Mouse (Mus musculus): ENCODE measurements around the gene Ctf2. TPM values are rescaled to one million over a fixed set of nuclear protein-coding genes. Genes with fewer than 3 reads are reported as not detected.

The Ctf2 gene
- total and polyA plus RNA-seq, 3 experiments: 0.36 TPM; not detected in 2

DNA sequence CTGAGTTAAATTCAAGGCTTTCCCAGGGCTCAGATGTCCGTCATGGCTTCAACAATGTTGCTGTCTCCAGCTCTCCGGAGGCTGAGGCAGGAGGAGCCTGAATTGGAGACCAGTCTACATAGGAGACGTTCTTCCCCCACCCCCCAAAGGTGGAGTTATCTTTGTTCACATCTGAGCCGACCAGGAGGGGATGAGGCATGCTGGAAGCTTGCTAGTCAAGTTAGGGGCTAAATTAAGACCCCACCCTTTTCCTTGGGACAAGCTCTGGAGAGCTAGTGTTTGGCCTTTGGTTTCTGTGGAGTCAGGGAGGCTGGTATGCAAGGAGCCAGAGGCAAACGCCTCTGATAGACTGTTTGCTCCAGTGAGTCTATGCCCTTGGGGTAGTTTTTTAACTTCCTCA, 21.2 kb upstream of the Ctf2 start:
- dilution Hi-C loops (cut with MboI; ENCODE audit: extremely low pct_ligation_motif_present, extremely low pct_unique_long_range_greater_than_20kb, low sequenced_read_pairs) (no loop called here), in situ Hi-C loops (cut with MboI; ENCODE audit: low pct_ligation_motif_present, low pct_unique_long_range_greater_than_20kb, low sequenced_read_pairs) (loop anchor here (25.0 kb wide), 1 partner anchor 391 kb away; no protein-coding TSS in a partner anchor)
- no peak overlapping the region for H3K27ac ChIP-seq (ENCODE audit: insufficient read depth, low read depth)
- TF ChIP-seq USF1 (IDR thresholded peaks at IDR 0.05; ENCODE audit: low read depth, low read length): no peak
- TF ChIP-seq ELF1 (IDR thresholded peaks at IDR 0.05; ENCODE audit: low read depth, low read length): no peak
- H3K9ac ChIP-seq (ENCODE audit: insufficient read depth, low read depth): no peak overlapping the region
- H3K27me3 ChIP-seq (replicated peaks): no peaks in the 10 kb centered on the region
- no peaks in the 10 kb centered on the region for H3K79me2 ChIP-seq (replicated peaks; ENCODE audit: control insufficient read depth, extremely low read depth, insufficient read depth, poor library complexity, severe bottlenecking)
- no peak overlapping the region for H3K4me2 ChIP-seq (ENCODE audit: insufficient read depth, low read depth, poor library complexity, severe bottlenecking)
- H3K4me1 ChIP-seq (ENCODE audit: control insufficient read depth in 1 of 2, insufficient read depth in 2 of 2): peaks cover 0 to 13% of the 10 kb centered on the region in 2 experiments; a peak in 1 of 4 replicates
- DNase-seq (ENCODE audit: extremely low read depth): no peak
- no peak overlapping the region for H3K4me3 ChIP-seq (replicated peaks in 1 of 3; ENCODE audit: low read depth in 2 of 3, low read length in 2 of 3, poor library complexity in 1 of 3)
- no peaks in the 10 kb centered on the region for H3K9me3 ChIP-seq (replicated peaks; ENCODE audit: low read length)
- peaks cover 46 to 99% of the 10 kb centered on the region in 2 experiments for H3K36me3 ChIP-seq (replicated peaks in 1 of 2; ENCODE audit: control insufficient read depth in 1 of 2, insufficient read depth in 1 of 2, low read length in 1 of 2)

DNA sequence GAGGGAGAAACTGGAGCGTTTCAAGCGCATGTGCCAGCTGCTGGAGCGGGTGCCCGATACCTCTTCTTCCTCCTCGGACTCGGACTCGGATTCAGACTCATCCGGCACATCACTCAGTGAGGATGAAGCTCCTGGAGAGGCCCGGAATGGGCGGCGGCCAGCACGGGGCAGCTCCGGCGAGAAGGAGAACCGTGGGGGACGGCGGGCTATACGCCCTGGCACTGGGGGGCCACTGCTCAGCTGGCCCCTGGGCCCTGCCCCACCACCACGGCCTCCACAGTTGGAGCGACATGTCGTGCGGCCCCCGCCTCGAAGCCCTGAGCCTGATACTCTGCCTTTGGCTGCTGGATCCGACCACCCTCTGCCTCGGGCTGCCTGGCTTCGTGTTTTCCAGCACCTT, 20.1 kb upstream of the Ctf2 start:
- no peak overlapping the region for H3K9ac ChIP-seq (ENCODE audit: insufficient read depth, low read depth)
- dilution Hi-C loops (cut with MboI; ENCODE audit: extremely low pct_ligation_motif_present, extremely low pct_unique_long_range_greater_than_20kb, low sequenced_read_pairs): no loop called here
- DNase-seq (ENCODE audit: extremely low read depth): no peak
- H3K9me3 ChIP-seq (replicated peaks; ENCODE audit: low read length): no peaks in the 10 kb centered on the region
- H3K4me1 ChIP-seq (ENCODE audit: control insufficient read depth in 1 of 2, insufficient read depth in 2 of 2): peaks cover under 1 to 21% of the 10 kb centered on the region in 2 experiments; a peak in 3 of 4 replicates
- H3K27me3 ChIP-seq (replicated peaks): no peaks in the 10 kb centered on the region
- no peak for TF ChIP-seq ZKSCAN1 (IDR thresholded peaks at IDR 0.05; ENCODE audit: borderline replicate concordance, low read depth, low read length)
- TF ChIP-seq MAFK (IDR thresholded peaks at IDR 0.05; ENCODE audit: insufficient replicate concordance, low read length): no peak
- no peak for TF ChIP-seq CHD2 (IDR thresholded peaks at IDR 0.05; ENCODE audit: low read length)
- no peak for TF ChIP-seq E2F4 (IDR thresholded peaks at IDR 0.05; ENCODE audit: insufficient replicate concordance, low read depth, low read length)
- TF ChIP-seq MAX (IDR thresholded peaks at IDR 0.05; ENCODE audit: low read length): no peak
- TF ChIP-seq USF1 (IDR thresholded peaks at IDR 0.05; ENCODE audit: low read depth, low read length): no peak
- TF ChIP-seq POLR2AphosphoS2 (IDR thresholded peaks at IDR 0.05; ENCODE audit: low read depth, low read length): no peak
- in situ Hi-C loops (cut with MboI; ENCODE audit: low pct_ligation_motif_present, low pct_unique_long_range_greater_than_20kb, low sequenced_read_pairs): loop anchor here (25.0 kb wide), 1 partner anchor 390 kb away; no protein-coding TSS in a partner anchor
- no peak overlapping the region for H3K4me2 ChIP-seq (ENCODE audit: insufficient read depth, low read depth, poor library complexity, severe bottlenecking)
- no peak overlapping the region for H3K4me3 ChIP-seq (replicated peaks in 1 of 3; ENCODE audit: low read depth in 2 of 3, low read length in 2 of 3, poor library complexity in 1 of 3)
- peaks cover 49 to 94% of the 10 kb centered on the region in 2 experiments for H3K36me3 ChIP-seq (replicated peaks in 1 of 2; ENCODE audit: control insufficient read depth in 1 of 2, insufficient read depth in 1 of 2, low read length in 1 of 2)
- H3K27ac ChIP-seq (ENCODE audit: insufficient read depth, low read depth): no peak overlapping the region
- H3K79me2 ChIP-seq (replicated peaks; ENCODE audit: control insufficient read depth, extremely low read depth, insufficient read depth, poor library complexity, severe bottlenecking): no peaks in the 10 kb centered on the region

DNA sequence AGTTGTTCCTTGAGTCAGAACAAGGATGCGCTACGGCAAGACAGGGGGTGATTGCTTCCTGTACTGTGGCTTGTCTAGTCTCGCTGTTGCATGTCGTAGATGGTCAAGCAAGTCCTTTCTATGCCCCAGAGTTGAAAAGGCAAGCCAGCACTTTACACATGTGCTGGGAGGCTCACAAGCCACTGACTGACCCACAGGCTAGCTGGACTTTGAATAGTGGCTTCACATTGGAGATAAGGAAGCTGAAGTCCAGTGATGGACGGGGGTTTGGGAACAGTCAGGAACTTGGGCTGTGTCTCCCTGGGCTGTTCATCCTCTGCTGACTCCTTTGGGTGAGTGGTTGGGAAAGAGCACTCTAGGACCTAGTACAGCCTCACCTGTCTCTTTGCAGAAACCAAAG, 19.7 kb upstream of the Ctf2 start:
- H3K36me3 ChIP-seq (replicated peaks in 1 of 2; ENCODE audit: control insufficient read depth in 1 of 2, insufficient read depth in 1 of 2, low read length in 1 of 2): peaks cover 49 to 89% of the 10 kb centered on the region in 2 experiments
- dilution Hi-C loops (cut with MboI; ENCODE audit: extremely low pct_ligation_motif_present, extremely low pct_unique_long_range_greater_than_20kb, low sequenced_read_pairs): no loop called here

More for the DNA sequence above, 19.7 kb upstream of the Ctf2 start:
- no peaks in the 10 kb centered on the region for H3K27me3 ChIP-seq (replicated peaks)
- in situ Hi-C loops (cut with MboI; ENCODE audit: low pct_ligation_motif_present, low pct_unique_long_range_greater_than_20kb, low sequenced_read_pairs): loop anchor here (25.0 kb wide), 1 partner anchor 389 kb away; no protein-coding TSS in a partner anchor
- no peak overlapping the region for H3K4me2 ChIP-seq (ENCODE audit: insufficient read depth, low read depth, poor library complexity, severe bottlenecking)
- peaks cover 4 to 23% of the 10 kb centered on the region in 2 experiments; a peak in 3 of 4 replicates for H3K4me1 ChIP-seq (ENCODE audit: control insufficient read depth in 1 of 2, insufficient read depth in 2 of 2)
- no peaks in the 10 kb centered on the region for H3K79me2 ChIP-seq (replicated peaks; ENCODE audit: control insufficient read depth, extremely low read depth, insufficient read depth, poor library complexity, severe bottlenecking)
- DNase-seq (ENCODE audit: extremely low read depth): no peak
- no peak overlapping the region for H3K4me3 ChIP-seq (replicated peaks in 1 of 3; ENCODE audit: low read depth in 2 of 3, low read length in 2 of 3, poor library complexity in 1 of 3)
- no peak overlapping the region for H3K9ac ChIP-seq (ENCODE audit: insufficient read depth, low read depth)
- no peak for TF ChIP-seq NELFE (IDR thresholded peaks at IDR 0.05; ENCODE audit: low read depth, low read length)
- no peaks in the 10 kb centered on the region for H3K9me3 ChIP-seq (replicated peaks; ENCODE audit: low read length)
- no peak overlapping the region for H3K27ac ChIP-seq (ENCODE audit: insufficient read depth, low read depth)

Measured in CH12.LX (cell line).